Mouse (Mus musculus) lung, adult 18-20 months (tissue): ENCODE results near the gene Dennd1a.
A peak's percentile ranks its signal among the peaks of the same experiment; 100 is the strongest.

ENCODE experiments used
- DNase-seq, 2 experiments: peaks; one replicate each; pipeline ENCODE4 v3.0.0; 2022; ENCODE audit warnings: mixed read lengths in 2 of 2

Gene Dennd1a

GRCm38 (mm10) chr2:38028317-38028716, 258.9 kb downstream of the Dennd1a start:
- DNase-seq: no peak

GRCm38 (mm10) chr2:38025615-38026014, 261.6 kb downstream of the Dennd1a start:
- DNase-seq: no peak

GRCm38 (mm10) chr2:38023741-38024130, 263.5 kb downstream of the Dennd1a start:
- DNase-seq: no peak

DNA sequence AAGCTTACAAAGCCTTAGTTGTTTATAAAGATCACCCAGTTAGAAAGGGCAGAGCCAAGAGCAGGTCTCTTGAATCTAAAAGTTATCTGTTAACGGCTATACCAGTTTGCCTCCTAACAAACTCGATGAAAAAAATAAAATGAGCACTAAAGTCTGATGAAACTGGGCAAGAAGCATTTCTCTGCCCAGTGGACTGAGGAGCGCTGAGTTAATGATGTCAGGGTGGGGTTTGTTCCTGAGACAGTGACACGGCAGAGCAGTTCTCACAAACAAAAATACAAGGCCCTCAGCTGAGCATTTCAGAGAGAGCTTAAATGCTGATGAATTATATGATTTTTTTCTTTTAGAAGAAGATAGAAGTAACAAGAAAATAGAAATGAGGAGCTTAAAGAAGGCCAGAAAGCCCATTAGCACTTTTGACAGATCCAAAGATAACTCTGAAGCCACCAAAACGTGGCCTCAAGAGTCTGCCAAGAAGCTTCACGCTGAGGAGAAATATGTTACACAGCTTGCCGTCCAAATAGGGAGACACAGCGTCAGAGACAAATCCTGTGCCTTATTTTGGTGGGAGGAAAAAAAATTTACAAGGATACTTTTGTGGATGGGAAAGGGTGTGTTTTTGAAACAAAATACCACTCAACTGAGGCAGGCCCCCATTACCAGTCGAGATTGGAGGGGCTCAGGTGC, 264.0 kb downstream of the Dennd1a start:
- DNase-seq: no peak

DNA sequence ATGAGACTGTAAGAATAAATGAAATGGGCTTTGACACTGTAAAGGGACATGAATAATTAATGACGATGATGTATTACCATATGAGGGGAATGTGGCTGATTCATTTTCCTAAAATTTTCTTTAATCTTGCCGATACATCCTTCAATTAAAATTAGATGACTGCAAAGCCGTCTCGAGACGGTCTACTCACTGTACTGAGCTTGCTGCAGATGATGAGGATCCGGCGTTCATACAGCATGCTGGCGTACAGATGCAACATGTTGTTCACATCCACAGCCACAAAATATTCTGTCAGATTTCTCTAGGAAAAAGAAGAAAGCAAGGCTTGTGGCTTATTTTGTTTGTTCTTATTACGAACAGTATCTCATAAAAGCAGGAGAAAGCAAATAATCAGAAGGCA, 266.0 kb downstream of the Dennd1a start:
- DNase-seq: no peak

GRCm38 (mm10) chr2:38014702-38015101, 272.5 kb downstream of the Dennd1a start:
- DNase-seq: peak in 1 of 2 experiments; percentile 20

- DNase-seq: peak; percentile 76 to 84
Measured at GRCm38 (mm10) chr2:38013839-38014365, 273.3 kb downstream of the Dennd1a start.

DNA sequence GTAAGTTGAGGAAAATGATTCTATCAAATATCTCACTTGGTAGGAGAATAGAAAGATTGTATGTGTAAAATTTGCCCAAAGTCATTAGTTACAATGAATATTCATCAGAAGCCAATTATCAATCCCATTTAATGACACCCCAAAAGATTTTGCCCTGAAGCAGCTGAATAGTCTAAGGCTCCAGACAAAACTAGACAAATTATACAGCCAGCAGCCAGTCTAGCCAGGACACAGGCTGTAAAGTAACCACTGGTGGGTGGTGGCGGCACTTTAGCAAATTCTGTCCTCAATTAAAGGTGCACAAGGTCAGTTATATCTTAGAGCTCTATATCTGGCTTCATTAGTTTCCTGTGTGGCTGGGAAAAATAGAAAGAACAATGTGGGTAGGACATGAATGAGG, 280.0 kb downstream of the Dennd1a start:
- DNase-seq: no peak

- no peak for DNase-seq
Measured at GRCm38 (mm10) chr2:38003183-38003680, 284.0 kb downstream of the Dennd1a start.

DNA sequence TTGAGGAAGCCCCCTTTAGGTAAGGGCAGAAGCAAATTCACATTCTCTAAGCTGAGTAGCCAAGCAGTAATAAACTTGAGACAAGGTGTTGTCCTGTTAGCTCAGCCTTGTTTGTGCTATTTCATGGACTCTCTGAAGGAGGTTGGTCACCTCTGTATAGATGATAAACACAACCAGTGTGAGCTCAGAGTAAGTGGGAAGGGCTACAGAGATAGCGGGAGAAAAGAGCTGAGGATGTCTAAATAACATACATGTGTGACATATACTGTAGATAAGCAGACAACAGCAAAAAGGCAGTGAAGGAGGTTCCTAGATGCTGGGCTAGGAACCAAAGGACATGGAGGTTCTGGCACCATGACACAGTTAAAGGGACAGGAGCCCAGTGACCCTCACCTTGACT, 286.2 kb downstream of the Dennd1a start:
- no peak for DNase-seq

DNA sequence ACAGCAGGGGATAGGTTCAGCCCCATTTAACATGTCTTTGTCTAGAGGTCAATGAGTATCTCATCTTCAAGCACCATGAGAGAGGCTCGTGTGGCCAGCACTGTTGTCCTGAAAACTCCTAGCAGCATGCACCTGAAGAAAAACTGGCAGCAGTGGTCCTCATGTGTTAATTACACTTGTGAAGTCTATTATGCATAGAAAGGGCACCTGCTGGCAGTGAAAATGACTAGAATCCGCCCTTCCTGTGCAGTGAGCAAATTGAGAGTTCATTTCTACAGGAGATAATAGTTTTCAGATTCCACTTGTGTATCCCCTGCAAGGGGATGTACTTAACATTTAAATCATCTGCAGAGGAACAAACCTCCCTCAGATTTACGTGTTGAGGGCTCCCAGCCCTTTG, 289.2 kb downstream of the Dennd1a start:
- DNase-seq: no peak

DNA sequence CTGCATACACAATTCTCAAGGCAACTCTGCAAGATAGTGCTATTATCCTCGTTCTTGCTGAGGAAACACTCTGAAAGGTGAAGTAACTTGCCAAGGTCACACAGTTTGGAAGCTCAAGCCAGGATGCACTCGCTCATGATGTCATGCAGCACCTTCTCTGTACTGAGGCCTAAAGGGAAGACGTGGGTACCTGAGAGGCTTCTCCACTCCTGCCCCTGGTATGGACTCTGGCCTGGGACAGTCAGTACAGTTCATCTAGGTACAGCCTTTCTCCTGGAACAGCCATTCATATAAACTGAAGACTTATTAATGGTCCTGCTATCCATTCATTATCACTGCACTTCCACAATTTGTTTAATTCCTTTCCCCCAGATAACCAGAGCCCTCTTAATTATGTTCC, 298.1 kb downstream of the Dennd1a start:
- no peak for DNase-seq

DNA sequence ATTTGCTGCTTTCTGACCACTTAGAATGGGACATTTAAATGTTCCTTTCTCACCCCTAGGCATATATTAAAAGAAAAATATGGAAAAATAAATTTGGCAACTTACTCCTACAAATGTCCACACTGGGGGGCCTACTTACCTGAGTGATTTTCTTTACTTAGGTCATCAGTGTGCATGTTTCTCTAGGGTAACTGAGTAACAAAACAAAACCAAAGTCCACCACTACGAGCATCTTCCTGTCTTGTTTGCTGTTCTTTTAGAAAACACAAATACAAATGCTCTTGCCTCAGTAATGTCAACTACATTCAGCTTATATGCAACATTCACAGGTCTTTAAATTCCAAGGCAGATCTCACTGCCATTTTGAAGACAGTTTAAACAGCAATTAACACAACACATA, 298.9 kb downstream of the Dennd1a start:
- no peak for DNase-seq

DNA sequence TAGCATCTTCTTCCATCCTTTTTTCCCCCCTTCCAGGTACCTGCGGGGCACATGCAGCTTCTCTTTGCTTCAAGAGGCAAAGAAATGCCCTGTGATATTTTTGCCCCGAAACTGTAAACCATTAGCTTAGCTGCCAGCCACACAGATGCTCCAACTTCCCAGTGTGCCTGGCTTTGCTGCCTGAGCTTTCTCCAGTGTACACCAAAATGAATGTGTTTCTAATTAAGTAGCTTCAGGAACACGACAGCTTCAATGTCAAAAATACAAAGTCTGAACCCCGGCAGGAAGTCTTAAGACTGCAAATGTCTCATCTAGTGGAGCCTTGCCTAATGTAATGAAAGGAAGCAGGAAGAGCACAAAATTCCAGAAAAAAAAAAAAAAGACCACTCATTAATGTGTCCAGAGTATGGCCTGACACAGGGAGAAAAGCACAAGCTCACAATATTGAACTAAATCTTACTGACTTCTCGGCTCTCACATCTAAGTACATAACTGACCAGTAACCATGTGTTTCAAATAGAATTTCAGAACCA, 301.4 kb downstream of the Dennd1a start:
- DNase-seq: no peak

DNA sequence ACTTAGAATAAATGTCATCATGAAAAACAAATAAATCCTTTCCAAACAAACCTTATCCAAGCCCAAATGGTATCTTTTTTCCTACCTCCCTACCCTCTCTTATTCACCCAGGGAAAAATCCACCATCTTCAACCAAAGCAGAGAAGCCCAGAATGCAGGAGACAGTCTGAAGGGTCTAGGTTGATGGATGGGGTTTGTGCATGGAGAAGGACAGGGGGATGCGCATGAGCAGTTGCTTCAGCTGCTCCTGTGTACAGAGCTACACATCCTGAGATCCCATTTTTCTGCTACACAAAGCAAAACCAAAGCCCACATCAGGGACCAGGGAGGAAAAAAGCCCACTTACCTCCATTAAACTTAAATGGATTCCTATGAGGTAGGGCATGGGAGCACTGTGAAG, 304.5 kb downstream of the Dennd1a start:
- DNase-seq: no peak

- no peak for DNase-seq
Measured at GRCm38 (mm10) chr2:37981562-37982403, 305.4 kb downstream of the Dennd1a start.

DNA sequence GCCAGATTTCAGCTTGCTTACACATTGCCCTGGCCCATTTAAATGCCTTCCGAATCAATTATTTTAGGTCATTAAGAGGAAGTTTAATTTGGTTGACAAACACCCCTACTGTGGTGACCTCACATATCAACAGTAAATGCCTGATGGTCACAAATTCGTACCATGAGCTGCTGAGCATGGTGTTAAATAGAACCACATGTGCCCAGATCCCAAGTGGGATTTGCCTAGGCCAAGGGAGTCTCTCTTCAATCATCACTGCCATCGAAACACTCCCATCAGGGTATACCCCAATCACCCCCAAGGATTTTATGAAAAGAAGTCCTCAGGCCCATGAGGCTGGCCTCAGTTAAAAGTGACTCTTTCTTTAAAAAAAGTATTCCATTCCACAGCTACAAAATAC, 313.0 kb downstream of the Dennd1a start:
- DNase-seq: no peak

- DNase-seq: no peak
Measured at GRCm38 (mm10) chr2:37972621-37973020, 314.6 kb downstream of the Dennd1a start.

DNA sequence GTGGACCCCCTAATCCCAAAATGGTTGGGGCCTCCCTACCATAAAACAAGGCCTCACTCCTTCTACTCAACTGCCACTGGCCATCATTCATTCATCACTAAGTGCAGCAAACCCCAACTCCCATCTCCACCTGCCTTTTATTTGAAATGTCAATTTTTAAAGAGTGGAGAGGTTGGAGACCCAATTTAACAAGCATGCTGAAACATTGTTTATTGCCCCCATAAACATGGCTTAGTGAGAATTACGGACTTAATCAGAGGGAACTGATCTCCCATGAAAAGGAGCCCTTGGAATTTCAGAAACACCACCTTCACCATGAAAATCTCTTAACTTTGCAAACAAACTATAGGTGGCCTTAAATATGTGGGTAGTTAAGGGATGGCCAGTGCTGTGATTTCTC, 315.5 kb downstream of the Dennd1a start:
- DNase-seq: no peak

DNA sequence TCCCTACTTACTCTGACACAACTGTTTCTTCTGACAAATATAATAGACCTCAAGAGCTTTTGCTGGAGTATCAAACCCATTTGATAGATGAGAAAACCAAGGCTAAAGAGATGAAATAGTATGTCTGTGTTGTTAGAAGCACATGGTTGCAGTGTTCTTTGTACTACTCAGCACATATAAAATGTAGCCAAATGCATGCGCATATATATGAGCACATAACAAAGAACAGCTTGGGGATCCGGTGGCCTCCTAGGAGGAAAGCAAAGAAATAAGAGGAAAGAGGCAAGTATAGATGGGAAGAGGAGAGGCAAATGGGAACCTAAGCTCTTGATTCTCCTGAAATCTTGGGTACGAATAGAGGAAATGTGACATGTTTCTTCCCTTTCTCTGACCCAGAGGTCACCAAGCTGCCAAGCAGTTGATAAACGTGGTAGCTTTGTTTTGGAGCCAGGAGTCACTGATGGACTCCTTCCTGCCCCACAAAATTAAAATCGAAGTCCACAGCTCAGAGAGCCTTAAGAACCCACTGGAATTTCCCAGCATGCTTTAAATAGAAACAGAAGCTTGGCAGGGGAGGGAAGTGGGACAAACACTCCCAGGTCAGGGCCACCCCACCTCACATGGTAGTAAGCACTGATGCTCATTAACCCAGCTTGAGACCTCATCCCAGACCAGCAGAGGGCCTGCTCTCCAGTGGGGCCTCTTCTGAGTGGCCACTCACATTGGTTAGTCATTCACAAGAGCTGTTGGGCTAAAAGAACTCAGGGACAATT, 317.3 kb downstream of the Dennd1a start:
- no peak for DNase-seq

DNA sequence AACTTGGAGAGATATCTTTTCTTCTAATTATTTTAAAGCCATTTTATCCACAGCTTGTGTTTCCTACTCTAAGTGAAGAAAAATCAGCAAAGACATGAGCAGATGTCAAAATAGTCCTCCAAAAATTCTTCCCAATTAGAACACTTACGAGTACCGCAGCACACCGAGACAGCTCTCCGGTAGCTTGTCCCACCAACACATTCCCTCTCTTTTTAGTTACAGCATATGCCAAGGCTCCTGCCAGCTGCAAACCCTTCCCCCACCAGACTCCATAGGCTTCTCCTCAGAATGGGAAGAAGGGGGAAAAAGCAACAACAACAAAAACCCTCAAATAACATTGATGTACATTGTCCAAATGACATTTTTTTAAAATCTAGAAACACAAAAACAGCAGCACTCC, 322.7 kb downstream of the Dennd1a start:
- DNase-seq: no peak

GRCm38 (mm10) chr2:37963362-37963761, 323.8 kb downstream of the Dennd1a start:
- peak; percentile 55 to 75 for DNase-seq

DNA sequence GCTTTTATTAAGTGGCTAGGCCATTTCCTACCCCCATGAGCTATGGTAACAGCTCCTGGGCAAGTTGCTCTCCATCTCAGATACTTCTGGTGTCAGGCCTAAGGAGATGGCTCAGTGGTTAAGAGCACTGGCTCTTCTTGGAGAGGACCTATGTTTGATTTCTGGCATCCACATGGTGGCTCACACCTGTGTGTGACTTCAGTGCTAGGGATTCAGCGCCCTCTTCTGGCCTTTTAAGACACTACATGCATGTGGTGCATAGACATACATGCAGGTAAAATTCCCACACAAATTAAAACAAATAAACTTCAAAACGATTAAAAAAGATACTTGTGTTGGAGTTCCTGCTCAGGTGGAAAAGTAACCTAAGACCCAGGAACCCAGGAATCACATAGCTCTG, 338.8 kb downstream of the Dennd1a start:
- no peak for DNase-seq
